ENCODE assay signal across 12 mouse cellular contexts in the genomic region with DNA sequence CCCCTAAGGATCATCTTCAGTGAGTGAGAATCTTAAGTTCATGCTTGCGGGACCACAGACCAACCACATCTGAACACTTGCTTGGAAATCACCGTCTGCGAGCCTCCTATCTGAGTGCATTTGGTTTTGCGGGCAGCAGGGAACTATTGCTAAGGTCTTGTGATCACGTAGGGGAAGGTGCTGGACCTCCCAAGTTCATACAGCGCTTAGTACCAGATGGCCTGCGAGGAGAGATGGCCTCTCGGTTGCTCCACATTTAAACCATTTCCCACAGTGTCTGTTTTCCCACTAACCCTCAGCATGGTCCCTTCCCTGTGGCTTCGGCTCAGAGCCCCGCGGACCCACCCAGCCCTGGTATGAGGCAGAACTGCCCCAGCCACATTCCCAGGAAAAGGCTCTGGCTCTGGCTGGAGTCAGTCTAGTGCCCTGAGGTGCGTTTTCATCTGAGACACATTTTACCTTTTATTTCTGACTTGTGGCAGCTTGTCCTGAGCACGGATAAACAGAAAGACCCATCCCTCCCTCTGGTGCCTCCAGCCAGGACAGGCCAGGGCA. TPM values are rescaled to one million over a fixed set of nuclear protein-coding genes. Genes with fewer than 3 reads are reported as not detected.
DNase-seq lines count a peak whose midpoint lies in the region; ATAC-seq and TF ChIP-seq lines count a peak whose summit lies in the region.
"Had no signal": no experiment of that assay in that cellular context is flagged by ENCODE, and none has a peak within 500 bp of the region (broad histone marks: within the 10 kb centered on the region; RNA-seq: fewer than 3 reads in every experiment).

No protein-coding gene starts in this region.

- H3K9me3 ChIP-seq in kidney, embryonic 14.5 days (ENCODE audit: control insufficient read depth, low read length): no peaks in the 10 kb centered on the region
- H3K9me3 ChIP-seq in intestine, embryonic 15.5 days: no peaks in the 10 kb centered on the region
- H3K9me3 ChIP-seq in lung, embryonic 14.5 days (ENCODE audit: low read depth, low read length): no peaks in the 10 kb centered on the region
- H3K9me3 ChIP-seq: liver, embryonic 12.5 days; midbrain, embryonic 12.5 days; neural tube, embryonic 12.5 days had no signal

- DNase-seq in kidney, adult 9 months: no peak
- peak; percentile 63 for DNase-seq in lung, embryonic 14.5 days
- DNase-seq in urinary bladder, postnatal 36 days (ENCODE audit: low spot score in 2 of 2): peak; percentile 51 to 56
- no peak for DNase-seq in cerebellum, postnatal 36 days
- DNase-seq in thymus, postnatal 0 days (ENCODE audit: low spot score): no peak
- DNase-seq: adrenal gland, postnatal 36 days; cerebellum, adult 8-10 months had no signal

- H3K9ac ChIP-seq in kidney, embryonic 14.5 days (ENCODE audit: low read depth, low read length): no peak overlapping the region
- H3K9ac ChIP-seq in intestine, embryonic 15.5 days: no peak overlapping the region
- H3K9ac ChIP-seq in lung, embryonic 14.5 days: no peak overlapping the region
- H3K9ac ChIP-seq: liver, embryonic 12.5 days; midbrain, embryonic 12.5 days; neural tube, embryonic 12.5 days had no signal

- H3K27me3 ChIP-seq in kidney, embryonic 14.5 days (ENCODE audit: control insufficient read depth, insufficient read depth, low read length): no peaks in the 10 kb centered on the region
- H3K27me3 ChIP-seq in intestine, embryonic 15.5 days (replicated peaks): no peaks in the 10 kb centered on the region
- no peaks in the 10 kb centered on the region for H3K27me3 ChIP-seq in lung, embryonic 14.5 days (ENCODE audit: insufficient read depth, low read length)
- H3K27me3 ChIP-seq: liver, embryonic 12.5 days; midbrain, embryonic 12.5 days; neural tube, embryonic 12.5 days had no signal

- H3K4me3 ChIP-seq in kidney, embryonic 14.5 days (ENCODE audit: low read length): no peak overlapping the region
- H3K4me3 ChIP-seq in intestine, embryonic 15.5 days (replicated peaks): no peak overlapping the region
- H3K4me3 ChIP-seq in lung, embryonic 14.5 days (ENCODE audit: low read depth, low read length): no peak overlapping the region
- H3K4me3 ChIP-seq: liver, embryonic 12.5 days; midbrain, embryonic 12.5 days; neural tube, embryonic 12.5 days had no signal

- H3K4me2 ChIP-seq in kidney, embryonic 14.5 days (replicated peaks; ENCODE audit: low read depth, low read length): no peak overlapping the region
- H3K4me2 ChIP-seq in intestine, embryonic 15.5 days (replicated peaks): 0 out of 2 replicates have a peak overlapping the region, but pooled peaks have one; percentile 0
- H3K4me2 ChIP-seq in lung, embryonic 14.5 days: no peak overlapping the region
- H3K4me2 ChIP-seq: liver, embryonic 12.5 days; midbrain, embryonic 12.5 days; neural tube, embryonic 12.5 days had no signal

- no peak for ATAC-seq in kidney, embryonic 14.5 days (ENCODE audit: low FRiP score, low TSS enrichment)
- peak; percentile 81 for ATAC-seq in intestine, embryonic 15.5 days
- peak; percentile 76 for ATAC-seq in lung, embryonic 14.5 days (ENCODE audit: insufficient read depth)
- ATAC-seq: liver, embryonic 12.5 days had no signal

- peaks cover 31% of the 10 kb centered on the region for H3K36me3 ChIP-seq in kidney, embryonic 14.5 days (ENCODE audit: control insufficient read depth, insufficient read depth, low read length)
- H3K36me3 ChIP-seq in intestine, embryonic 15.5 days: peaks cover 11% of the 10 kb centered on the region; the same call in 1 of the 2 replicates
- H3K36me3 ChIP-seq in lung, embryonic 14.5 days (ENCODE audit: insufficient read depth): peaks cover 38% of the 10 kb centered on the region
- H3K36me3 ChIP-seq: midbrain, embryonic 12.5 days; neural tube, embryonic 12.5 days had no signal

- peaks cover 13% of the 10 kb centered on the region for H3K4me1 ChIP-seq in kidney, embryonic 14.5 days (ENCODE audit: control insufficient read depth, insufficient read depth, low read length)
- peaks cover 23% of the 10 kb centered on the region for H3K4me1 ChIP-seq in intestine, embryonic 15.5 days (replicated peaks)
- peaks cover 12% of the 10 kb centered on the region for H3K4me1 ChIP-seq in lung, embryonic 14.5 days (ENCODE audit: insufficient read depth)

- 0 out of 2 replicates have a peak overlapping the region, but pooled peaks have one; percentile 24 for H3K27ac ChIP-seq in kidney, embryonic 14.5 days (ENCODE audit: low read depth, low read length)
- H3K27ac ChIP-seq in intestine, embryonic 15.5 days: peak overlapping the region; percentile 14; the same call in 1 of the 2 replicates
- peak overlapping the region; percentile 86 for H3K27ac ChIP-seq in lung, embryonic 14.5 days (ENCODE audit: low read depth)
- H3K27ac ChIP-seq: liver, embryonic 12.5 days; midbrain, embryonic 12.5 days; neural tube, embryonic 12.5 days had no signal

- 71% methylated on average over 13 of the region's 13 CpGs for WGBS in kidney, embryonic 14.5 days
- WGBS in intestine, embryonic 15.5 days: 72% methylated on average over 13 of the region's 13 CpGs
- WGBS in lung, embryonic 14.5 days: 71% methylated on average over 13 of the region's 13 CpGs

- TF ChIP-seq CTCF in lung, embryonic 14.5 days (IDR thresholded peaks at IDR 0.05; ENCODE audit: low read depth): no peak

RNA-seq across cellular contexts. Expression of gene Vill, which starts 42.3 kb away (rescaled TPM):
- polyA plus RNA-seq in kidney, embryonic 14.5 days (2014; fragmentation: Nextera tagmentation; extraction: Ambion mirVana): 26.6 and 40.4 TPM in 2 replicates
- 16.1 and 17.2 TPM in 2 replicates for polyA plus RNA-seq in intestine, embryonic 15.5 days (2015; fragmentation: Nextera tagmentation; extraction: Ambion mirVana)
- 35.6 and 36.7 TPM in 2 replicates for polyA plus RNA-seq in lung, embryonic 14.5 days (2014; fragmentation: Nextera tagmentation; extraction: Ambion mirVana)
- polyA plus RNA-seq in thymus, postnatal 0 days (2015; fragmentation: Nextera tagmentation; extraction: Ambion mirVana): 5.9 and 8.0 TPM in 2 replicates

Comparison
In these comparisons a context has a peak if more than half of its experiments do, and no peak if none do; other contexts are left out.
1. H3K27ac ChIP-seq: peak in every context shown above with its lines; median percentile 86 in lung, embryonic 14.5 days; 24 in kidney, embryonic 14.5 days; 14 in intestine, embryonic 15.5 days.
2. DNase-seq: peak in lung, embryonic 14.5 days (single experiment) and urinary bladder, postnatal 36 days (2 of 2); none in kidney, adult 9 months (single experiment), cerebellum, postnatal 36 days (0 of 2) and thymus, postnatal 0 days (single experiment).